Mouse (Mus musculus) liver, adult 2 months (tissue): ENCODE data around the gene Vps13d.

Experiments
- CTCF ChIP-seq: fragments of 200-500 bp; IDR thresholded peaks from 2 replicates; pipeline ENCODE4 v1.5.1; 2011; ENCODE audit warnings: low read depth, low read length, control low read depth
- POLR2A ChIP-seq: fragments of 200-500 bp; IDR thresholded peaks from 2 replicates; pipeline ENCODE4 v1.6.1; 2011; ENCODE audit warnings: low read length, control low read depth; ENCODE audit not compliant: insufficient read depth; ENCODE audit errors: extremely low read depth

- TF ChIP-seq CTCF (no peak), POLR2A (no peak)
These were observed 15.8 kb upstream of the Vps13d start for GRCm38 (mm10) chr4:145210564-145210963.
